Mouse (Mus musculus) MEL (cell line): ENCODE measurements at regions not wholly inside any gene's neighbourhood (a gene's known extent, or its start where the extent isn't known, plus 50 kb on each side); places are given as distances from the start of the nearest gene placed in this dataset.

Experiments
- DNase-seq: peaks from one replicate; pipeline ENCODE4 v3.0.0; 2011; ENCODE audit warnings: low read depth, low spot score
- H3K27ac ChIP-seq: 2 replicates; pipeline ENCODE4 v1.5.1; 2012; ENCODE audit warnings: low read depth, mild to moderate bottlenecking, control low read depth, low read length, moderate library complexity; ENCODE audit not compliant: control insufficient read depth
- H3K27me3 ChIP-seq, 2 experiments: fragments of 150-350 bp in 1 of 2; sonication (generic) in 1 of 2; 2 replicates each; pipeline ENCODE4 v1.6.1; 2012; ENCODE audit warnings: low read length in 2 of 2, mild to moderate bottlenecking in 2 of 2, improper control_type of control experiment in 1 of 2, moderate library complexity in 1 of 2; ENCODE audit not compliant: insufficient read depth in 2 of 2, control insufficient read depth in 1 of 2
- H3K36me3 ChIP-seq, 2 experiments: 2 replicates each; pipeline ENCODE4 v1.6.1; 2012 to 2014; ENCODE audit warnings: low read length in 2 of 2, improper control_type of control experiment in 1 of 2, inconsistent platforms in 1 of 2, mild to moderate bottlenecking in 1 of 2; ENCODE audit not compliant: insufficient read depth in 2 of 2, control insufficient read depth in 1 of 2
- H3K4me1 ChIP-seq, 2 experiments: fragments of 150-350 bp in 1 of 2; sonication (generic) in 1 of 2; 2 replicates each; pipeline ENCODE4 v1.6.1; 2012; ENCODE audit warnings: low read length in 2 of 2, improper control_type of control experiment in 1 of 2, mild to moderate bottlenecking in 1 of 2; ENCODE audit not compliant: insufficient read depth in 2 of 2, control insufficient read depth in 1 of 2
- H3K4me3 ChIP-seq, 2 experiments: fragments of 150-350 bp in 1 of 2; sonication (generic) in 1 of 2; 2 replicates each; pipeline ENCODE4 v1.5.1; 2012; ENCODE audit warnings: low read depth in 2 of 2, low read length in 2 of 2, mild to moderate bottlenecking in 2 of 2, moderate library complexity in 2 of 2, control low read depth in 1 of 2, improper control_type of control experiment in 1 of 2; ENCODE audit not compliant: control insufficient read depth in 1 of 2, insufficient read depth in 1 of 2
- H3K79me2 ChIP-seq: 2 replicates; pipeline ENCODE4 v1.6.1; 2012; ENCODE audit warnings: mild to moderate bottlenecking, low read length, moderate library complexity; ENCODE audit not compliant: control insufficient read depth, poor library complexity, insufficient read depth
- H3K9ac ChIP-seq: 2 replicates; pipeline ENCODE4 v1.6.1; 2012; ENCODE audit warnings: low read depth, mild to moderate bottlenecking, control low read depth, low read length, moderate library complexity; ENCODE audit not compliant: control insufficient read depth, poor library complexity, severe bottlenecking
- H3K9me3 ChIP-seq: fragments of 150-350 bp; sonication (generic); replicated peaks from 2 replicates; pipeline ENCODE4 v1.6.1; 2012; ENCODE audit warnings: mild to moderate bottlenecking, low read length, improper control_type of control experiment, moderate library complexity; ENCODE audit not compliant: insufficient read depth
- CTCF ChIP-seq, 3 experiments: IDR thresholded peaks in 2 of 3; conservative IDR thresholded peaks in 1 of 3; 2 replicates each; pipeline ENCODE4 v1.5.1; 2011 to 2012; ENCODE audit warnings: low read length in 3 of 3, low read depth in 2 of 3, mild to moderate bottlenecking in 2 of 3, improper control_type of control experiment in 1 of 3, inconsistent platforms in 1 of 3, mixed read lengths in 1 of 3, moderate library complexity in 1 of 3; ENCODE audit not compliant: control insufficient read depth in 1 of 3, insufficient read depth in 1 of 3, poor library complexity in 1 of 3, severe bottlenecking in 1 of 3
- E2F4 ChIP-seq: IDR thresholded peaks from 2 replicates; pipeline ENCODE4 v1.6.1; 2011; ENCODE audit warnings: low read depth, low read length, improper control_type of control experiment, borderline replicate concordance
- ELF1 ChIP-seq: IDR thresholded peaks from 2 replicates; pipeline ENCODE4 v1.6.1; 2014; ENCODE audit warnings: low read depth, mild to moderate bottlenecking, inconsistent platforms, low read length, improper control_type of control experiment, moderate library complexity
- ETS1 ChIP-seq: IDR thresholded peaks from 2 replicates; pipeline ENCODE4 v1.6.1; 2012; ENCODE audit warnings: low read depth, mild to moderate bottlenecking, inconsistent platforms, low read length, improper control_type of control experiment, moderate library complexity
- JUND ChIP-seq: IDR thresholded peaks from 2 replicates; pipeline ENCODE4 v1.6.1; 2011; ENCODE audit warnings: low read depth, mild to moderate bottlenecking, improper control_type of control experiment, low read length
- MAZ ChIP-seq: IDR thresholded peaks from 2 replicates; pipeline ENCODE4 v1.6.1; 2012; ENCODE audit warnings: low read depth, mild to moderate bottlenecking, inconsistent platforms, low read length, improper control_type of control experiment
- MXI1 ChIP-seq: IDR thresholded peaks from 2 replicates; pipeline ENCODE4 v1.6.1; 2011; ENCODE audit warnings: mild to moderate bottlenecking, low read depth, low read length, improper control_type of control experiment
- POLR2AphosphoS2 ChIP-seq: IDR thresholded peaks from 2 replicates; pipeline ENCODE4 v1.6.1; 2011; ENCODE audit warnings: low read length, improper control_type of control experiment
- SMC3 ChIP-seq: IDR thresholded peaks from 2 replicates; pipeline ENCODE4 v1.6.1; 2011; ENCODE audit warnings: low read depth, low read length, improper control_type of control experiment
- ZC3H11A ChIP-seq: IDR thresholded peaks from 2 replicates; pipeline ENCODE4 v1.6.1; 2012; ENCODE audit warnings: low read depth, mild to moderate bottlenecking, inconsistent platforms, low read length, improper control_type of control experiment
- ZKSCAN1 ChIP-seq: IDR thresholded peaks from 2 replicates; pipeline ENCODE4 v1.6.1; 2012; ENCODE audit warnings: low read depth, mild to moderate bottlenecking, inconsistent platforms, low read length, improper control_type of control experiment, moderate library complexity
- ZNF384 ChIP-seq: IDR thresholded peaks from 2 replicates; pipeline ENCODE4 v1.6.1; 2012; ENCODE audit warnings: low read depth, mild to moderate bottlenecking, inconsistent platforms, low read length, improper control_type of control experiment

DNA sequence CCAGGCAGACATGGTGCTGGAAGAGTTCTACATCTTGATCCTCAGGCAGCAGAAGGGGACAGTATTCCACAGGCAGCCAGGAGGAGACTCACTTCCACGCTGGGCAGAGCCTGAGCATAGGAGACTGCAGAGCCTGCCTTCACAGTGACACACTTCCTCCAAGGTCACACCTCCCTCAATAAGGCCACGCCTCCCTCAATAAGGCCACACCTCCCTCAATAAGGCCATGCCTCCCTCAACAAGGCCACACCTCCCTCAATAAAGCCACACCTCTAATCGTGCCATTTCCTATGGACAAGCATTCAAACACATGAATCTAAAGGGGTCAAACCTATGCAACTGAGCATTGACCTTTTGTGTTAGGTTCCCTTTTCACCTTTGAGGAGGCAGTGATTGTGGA lies 88.5 kb upstream of the Mphosph6 start:
- H3K4me3 ChIP-seq = no peak overlapping the region
- H3K27me3 ChIP-seq = no peaks in the 10 kb centered on the region
- DNase-seq = no peak
- no peaks in the 10 kb centered on the region for H3K9me3 ChIP-seq
- H3K36me3 ChIP-seq = no peaks in the 10 kb centered on the region
- H3K79me2 ChIP-seq = no peaks in the 10 kb centered on the region
- no peak for TF ChIP-seq CTCF (IDR thresholded peaks at IDR 0.05 in 2 of 3, conservative IDR thresholded peaks at IDR 0.05 in 1 of 3; ENCODE audit: control insufficient read depth in 1 of 3, insufficient read depth in 1 of 3, low read depth in 2 of 3, low read length in 3 of 3, poor library complexity in 1 of 3, severe bottlenecking in 1 of 3)
- TF ChIP-seq POLR2AphosphoS2 = no peak
- TF ChIP-seq MAZ = no peak
- TF ChIP-seq E2F4 = no peak
- no peak for TF ChIP-seq ZNF384
- no peak for TF ChIP-seq ZC3H11A
- TF ChIP-seq MXI1 = no peak
- no peak for TF ChIP-seq ETS1
- TF ChIP-seq ZKSCAN1 = no peak
- H3K27ac ChIP-seq = no peak overlapping the region
- H3K9ac ChIP-seq = no peak overlapping the region
- no peaks in the 10 kb centered on the region for H3K4me1 ChIP-seq

DNA sequence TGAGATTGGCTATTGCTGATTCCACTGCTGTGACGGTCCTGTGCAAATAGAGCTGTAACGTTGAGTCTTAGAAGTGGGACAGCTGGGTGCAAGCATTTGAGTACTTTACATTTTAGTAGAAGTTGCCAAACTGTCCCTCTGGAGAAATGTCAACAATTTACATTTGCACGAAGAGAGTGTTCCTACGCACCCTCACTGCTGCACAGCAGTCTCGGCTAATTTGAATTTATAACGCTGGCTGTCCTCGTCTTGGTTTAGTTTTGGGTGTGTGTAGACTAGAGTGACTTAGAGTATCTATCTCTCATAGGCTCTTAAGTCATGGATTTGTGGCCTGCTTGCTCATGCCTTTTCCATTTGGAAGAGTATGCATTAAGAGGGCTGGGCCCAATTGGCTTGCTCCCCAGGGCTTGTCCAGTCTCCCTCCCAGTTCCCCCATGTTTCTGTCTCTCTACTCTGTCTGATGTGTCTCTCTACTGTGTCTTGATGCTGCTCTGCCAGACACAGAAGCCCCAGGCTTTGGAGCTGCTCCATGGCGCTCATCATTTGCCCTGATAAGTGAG lies 79.8 kb upstream of the Mphosph6 start:
- Histone ChIP-seq H3K27ac (no peak overlapping the region), H3K4me3 (no peak overlapping the region), H3K79me2 (no peaks in the 10 kb centered on the region), H3K9ac (no peak overlapping the region), H3K27me3 (no peaks in the 10 kb centered on the region), H3K9me3 (no peaks in the 10 kb centered on the region), H3K4me1 (no peaks in the 10 kb centered on the region)
- no peak for DNase-seq
- TF ChIP-seq SMC3 (no peak), JUND (no peak)
- TF ChIP-seq, all 39 proteins: peak for 0
- H3K36me3 ChIP-seq = no peaks in the 10 kb centered on the region

DNA sequence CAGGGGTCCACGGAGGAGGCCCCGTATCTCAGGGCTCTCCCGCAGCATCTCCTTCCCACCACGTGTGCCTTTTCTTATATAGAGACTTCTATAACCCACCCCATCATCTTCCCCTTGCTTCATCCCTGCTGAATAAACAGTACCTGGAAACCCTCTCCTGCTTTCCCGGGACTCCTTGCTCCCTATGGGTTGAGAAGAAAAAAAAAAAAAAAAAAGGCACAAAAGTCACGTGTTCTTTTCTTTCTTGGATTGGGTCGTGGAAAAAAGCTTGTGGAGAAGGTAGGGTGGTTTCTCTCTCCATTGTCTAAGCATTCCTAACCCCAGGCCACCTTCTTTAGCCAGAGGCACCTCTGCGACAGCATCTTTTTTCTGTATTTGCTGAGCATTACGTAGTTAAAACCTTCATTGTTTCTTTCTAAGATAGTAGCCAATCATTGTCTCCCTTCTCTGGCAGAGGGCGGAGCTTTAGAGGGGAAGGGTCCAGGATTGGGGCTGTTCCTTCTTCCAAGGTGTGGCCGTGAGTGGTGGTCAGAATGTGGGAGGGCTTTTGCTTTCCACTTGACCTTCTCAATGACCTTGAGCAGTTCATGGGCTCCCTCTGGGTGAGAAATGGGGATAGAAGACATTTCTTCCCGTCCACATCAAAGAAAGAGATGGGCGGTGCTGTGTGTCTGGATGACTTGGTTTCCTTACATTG lies 78.7 kb upstream of the Mphosph6 start:
- no peaks in the 10 kb centered on the region for H3K79me2 ChIP-seq
- no peaks in the 10 kb centered on the region for H3K4me1 ChIP-seq
- DNase-seq = no peak
- H3K27me3 ChIP-seq = no peaks in the 10 kb centered on the region
- no peaks in the 10 kb centered on the region for H3K9me3 ChIP-seq
- H3K27ac ChIP-seq = no peak overlapping the region
- no peak overlapping the region for H3K4me3 ChIP-seq
- no peaks in the 10 kb centered on the region for H3K36me3 ChIP-seq
- no peak overlapping the region for H3K9ac ChIP-seq
- TF ChIP-seq SMC3 (no peak), ELF1 (no peak)
